Mouse (Mus musculus): ENCODE measurements around the gene Adgrg1. TPM values are rescaled to one million over a fixed set of nuclear protein-coding genes. Genes with fewer than 3 reads are reported as not detected.

The Adgrg1 gene
- polyA plus RNA-seq, 1 experiment from 2014 or later: 7.0 TPM

Other genes starting within 250 kb of the Adgrg1 start
- not detected in 2 replicates for gene Ccl22, start 229.2 kb upstream of the Adgrg1 start, polyA plus RNA-seq (2016; fragmentation: Nextera tagmentation; extraction: Ambion mirVana)
- gene Cx3cl1, start 202.7 kb upstream of the Adgrg1 start, polyA plus RNA-seq (2016; fragmentation: Nextera tagmentation; extraction: Ambion mirVana): 5.3 and 7.5 TPM in 2 replicates
- gene Ccl17, start 164.3 kb upstream of the Adgrg1 start, polyA plus RNA-seq (2016; fragmentation: Nextera tagmentation; extraction: Ambion mirVana): not detected in 2 replicates
- gene Coq9, start 136.4 kb upstream of the Adgrg1 start, polyA plus RNA-seq (2016; fragmentation: Nextera tagmentation; extraction: Ambion mirVana): 61.8 and 64.4 TPM in 2 replicates
- gene Ciapin1, start 136.4 kb upstream of the Adgrg1 start, polyA plus RNA-seq (2016; fragmentation: Nextera tagmentation; extraction: Ambion mirVana): 145 and 156 TPM in 2 replicates
- gene Polr2c, start 117.3 kb upstream of the Adgrg1 start, polyA plus RNA-seq (2016; fragmentation: Nextera tagmentation; extraction: Ambion mirVana): 161 and 173 TPM in 2 replicates
- 18.9 and 20.0 TPM in 2 replicates for gene Dok4, start 98.4 kb upstream of the Adgrg1 start, polyA plus RNA-seq (2016; fragmentation: Nextera tagmentation; extraction: Ambion mirVana)
- 48.5 and 52.6 TPM in 2 replicates for gene Ccdc102a, start 56.7 kb upstream of the Adgrg1 start, polyA plus RNA-seq (2016; fragmentation: Nextera tagmentation; extraction: Ambion mirVana)
- gene Adgrg5, start 51.1 kb upstream of the Adgrg1 start, polyA plus RNA-seq (2016; fragmentation: Nextera tagmentation; extraction: Ambion mirVana): 0.23 TPM in 1 of 2 replicates, not detected in the other
- 2.2 and 2.7 TPM in 2 replicates for gene Adgrg3, start 42.9 kb downstream of the Adgrg1 start, polyA plus RNA-seq (2016; fragmentation: Nextera tagmentation; extraction: Ambion mirVana)
- 0.23 TPM in 1 of 2 replicates, not detected in the other for gene Drc7, start 80.4 kb downstream of the Adgrg1 start, polyA plus RNA-seq (2016; fragmentation: Nextera tagmentation; extraction: Ambion mirVana)
- gene Katnb1, start 106.4 kb downstream of the Adgrg1 start, polyA plus RNA-seq (2016; fragmentation: Nextera tagmentation; extraction: Ambion mirVana): 26.7 and 27.6 TPM in 2 replicates
- 16.4 and 16.5 TPM in 2 replicates for gene Kifc3, start 228.1 kb downstream of the Adgrg1 start, polyA plus RNA-seq (2016; fragmentation: Nextera tagmentation; extraction: Ambion mirVana)

All from limb, embryonic 12.5 days (tissue).